Mouse (Mus musculus): ENCODE results near the gene Tcf23. TPM values are rescaled to one million over a fixed set of nuclear protein-coding genes. Genes with fewer than 3 reads are reported as not detected.
A peak's percentile ranks its signal among the peaks of the same experiment; 100 is the strongest.

Gene Tcf23
- total RNA-seq (2021): under 1 TPM in 1 of 2 experiments, not detected in 1; 0.08 TPM

- DNase-seq: peak; percentile 27
Observed at GRCm38 (mm10) chr5:30968416-30968815, at the start of gene Tcf23. TSS of gene Tcf23 (plus strand) at chr5:30968662.

GRCm38 (mm10) chr5:30918691-30919090, 49.8 kb upstream of the Tcf23 start:
- DNase-seq: no peak
- intact Hi-C loops (cut with DNase I): no loop called here

More at GRCm38 (mm10) chr5:30968416-30968815, at the start of gene Tcf23:
- intact Hi-C loops (cut with DNase I): no loop called here

GRCm38 (mm10) chr5:30919831-30920614, 48.4 kb upstream of the Tcf23 start:
- DNase-seq: no peak
- intact Hi-C loops (cut with DNase I): no loop called here

GRCm38 (mm10) chr5:30920621-30921020, 47.8 kb upstream of the Tcf23 start:
- intact Hi-C loops (cut with DNase I): no loop called here
- no peak for DNase-seq

- intact Hi-C loops (cut with DNase I): no loop called here
- peak; percentile 94 for DNase-seq
Observed at GRCm38 (mm10) chr5:30921256-30922033, 47.0 kb upstream of the Tcf23 start, which contains the start of gene Khk. TSS of gene Khk (plus strand) at chr5:30921431.

GRCm38 (mm10) chr5:30922581-30923041, 45.9 kb upstream of the Tcf23 start:
- no peak for DNase-seq
- intact Hi-C loops (cut with DNase I): no loop called here

- intact Hi-C loops (cut with DNase I): no loop called here
- no peak for DNase-seq
Observed at GRCm38 (mm10) chr5:30923119-30923518, 45.3 kb upstream of the Tcf23 start.

- intact Hi-C loops (cut with DNase I): no loop called here
- no peak for DNase-seq
Observed at GRCm38 (mm10) chr5:30924614-30925013, 43.8 kb upstream of the Tcf23 start.

GRCm38 (mm10) chr5:30925217-30925616, 43.2 kb upstream of the Tcf23 start:
- intact Hi-C loops (cut with DNase I): no loop called here
- no peak for DNase-seq

- intact Hi-C loops (cut with DNase I): no loop called here
- DNase-seq: no peak
Observed at GRCm38 (mm10) chr5:30926073-30926472, 42.4 kb upstream of the Tcf23 start.

GRCm38 (mm10) chr5:30927945-30928529, 40.4 kb upstream of the Tcf23 start:
- intact Hi-C loops (cut with DNase I): no loop called here
- no peak for DNase-seq

GRCm38 (mm10) chr5:30930121-30930520, 38.3 kb upstream of the Tcf23 start:
- intact Hi-C loops (cut with DNase I): loop anchor here (5.0 kb wide), 1 partner anchor 72 kb away; no protein-coding TSS in a partner anchor

GRCm38 (mm10) chr5:30930846-30931245, 37.6 kb upstream of the Tcf23 start:
- intact Hi-C loops (cut with DNase I): loop anchor here (5.0 kb wide), 1 partner anchor 71 kb away; no protein-coding TSS in a partner anchor
- no peak for DNase-seq

More at GRCm38 (mm10) chr5:30930121-30930520, 38.3 kb upstream of the Tcf23 start:
- DNase-seq: peak; percentile 77

- DNase-seq: no peak
- intact Hi-C loops (cut with DNase I): loop anchor here (5.0 kb wide), 1 partner anchor 71 kb away; no protein-coding TSS in a partner anchor
Observed at GRCm38 (mm10) chr5:30931378-30931777, 37.1 kb upstream of the Tcf23 start.

GRCm38 (mm10) chr5:30933705-30934104, 34.8 kb upstream of the Tcf23 start:
- DNase-seq: no peak
- intact Hi-C loops (cut with DNase I): loop anchor here (5.0 kb wide), 1 partner anchor 69 kb away; no protein-coding TSS in a partner anchor

- intact Hi-C loops (cut with DNase I): loop anchor here (5.0 kb wide), 1 partner anchor 67 kb away; no protein-coding TSS in a partner anchor
- DNase-seq: no peak
Observed at GRCm38 (mm10) chr5:30934725-30935461, 33.6 kb upstream of the Tcf23 start.

- intact Hi-C loops (cut with DNase I): no loop called here
- DNase-seq: no peak
Observed at GRCm38 (mm10) chr5:30943004-30943403, 25.5 kb upstream of the Tcf23 start.

- intact Hi-C loops (cut with DNase I): no loop called here
- DNase-seq: no peak
Observed at GRCm38 (mm10) chr5:30944344-30944743, 24.1 kb upstream of the Tcf23 start.

- peak; percentile 72 for DNase-seq
- intact Hi-C loops (cut with DNase I): no loop called here
Observed at GRCm38 (mm10) chr5:30944956-30945781, 23.3 kb upstream of the Tcf23 start, which contains the start of gene Cgref1. TSS of gene Cgref1 (minus strand) at chr5:30945591.
